Mouse (Mus musculus): ENCODE results near the gene Nfasc. TPM values are rescaled to one million over a fixed set of nuclear protein-coding genes. Genes with fewer than 3 reads are reported as not detected.

The Nfasc gene
- total RNA-seq, 2 experiments from 2014 or later, result 125 to 134 TPM

GRCm38 (mm10) chr1:132739077-132739521 lies 2.5 kb downstream of the Nfasc start:
- DNase-seq (ENCODE audit: extremely low spot score in 1 of 2, low spot score in 2 of 2), result peak; percentile 66 to 73
- intact Hi-C loops (cut with DNase I), result no loop called here

GRCm38 (mm10) chr1:132736171-132736570 lies 5.4 kb downstream of the Nfasc start:
- DNase-seq (ENCODE audit: extremely low spot score in 1 of 2, low spot score in 2 of 2), result no peak
- intact Hi-C loops (cut with DNase I), result no loop called here

DNA sequence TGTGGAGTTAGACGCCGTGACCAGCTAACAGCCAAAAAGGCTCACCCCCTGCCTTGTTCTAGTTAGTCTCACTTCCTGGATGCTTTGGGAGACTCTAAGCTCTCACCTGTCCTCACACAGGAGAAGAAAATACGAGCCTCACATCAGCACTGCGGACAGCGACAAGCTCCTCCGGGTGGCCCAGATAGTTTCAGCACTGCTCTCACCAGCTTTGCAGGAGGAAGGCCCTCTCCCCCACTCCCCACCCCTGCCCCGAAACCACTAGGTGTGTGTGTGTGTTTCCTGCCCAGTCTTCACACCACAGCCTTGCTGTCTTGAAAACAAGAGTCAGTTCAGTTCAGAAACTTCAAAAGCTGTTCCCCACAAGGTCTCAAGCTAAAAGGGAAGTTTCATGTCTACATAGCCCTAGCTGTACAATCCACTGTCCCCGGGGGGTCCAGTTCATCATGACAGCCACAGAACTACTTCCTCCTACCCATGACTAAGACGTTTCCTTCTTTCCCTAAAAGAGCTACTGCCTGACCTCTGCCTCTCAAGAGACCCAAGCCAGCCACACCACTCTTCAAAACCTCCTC lies 7.6 kb downstream of the Nfasc start:
- intact Hi-C loops (cut with DNase I), result no loop called here

DNA sequence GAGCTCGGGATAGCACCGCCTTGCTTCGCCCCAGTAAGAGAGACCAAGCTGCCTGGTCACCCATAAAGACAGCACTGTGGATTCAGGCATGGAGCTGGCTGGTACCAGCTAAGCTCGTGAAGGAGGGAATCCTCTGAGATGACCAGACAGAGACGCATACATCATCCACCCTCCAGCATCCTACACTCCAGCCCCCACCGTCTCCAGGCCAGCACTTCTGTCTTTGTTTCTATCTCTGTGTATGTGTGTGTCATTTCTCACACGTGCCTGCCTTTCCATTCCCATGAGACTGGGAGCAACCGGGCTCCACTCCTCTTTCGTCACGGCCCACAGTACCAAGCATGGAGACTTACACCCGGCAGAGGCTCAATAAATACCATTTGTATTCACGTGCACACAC lies 9.3 kb downstream of the Nfasc start:
- intact Hi-C loops (cut with DNase I), result no loop called here
- peak in 1 of 2 experiments; percentile 47 for DNase-seq (ENCODE audit: extremely low spot score in 1 of 2, low spot score in 2 of 2)

More for the DNA sequence above, 7.6 kb downstream of the Nfasc start:
- no peak for DNase-seq (ENCODE audit: extremely low spot score in 1 of 2, low spot score in 2 of 2)

DNA sequence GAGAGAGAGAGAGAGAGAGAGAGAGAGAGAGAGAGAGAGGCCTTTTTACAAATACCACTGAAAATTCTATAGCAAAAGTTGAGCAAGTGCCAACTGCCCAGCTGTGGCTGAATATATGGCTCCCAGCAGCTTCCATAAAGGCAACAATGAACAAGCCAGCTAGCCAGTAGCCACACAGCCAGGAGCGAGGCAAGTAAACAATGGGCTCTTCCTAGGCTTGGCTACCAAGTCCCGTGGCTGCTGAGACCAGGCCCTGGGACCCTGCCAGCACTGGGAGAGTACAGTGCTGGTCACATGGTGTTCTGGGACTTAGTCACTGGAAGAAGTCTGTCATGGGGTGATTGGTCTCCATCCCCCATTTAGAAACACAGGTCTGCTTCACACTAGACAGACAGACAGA lies 14.0 kb downstream of the Nfasc start:
- intact Hi-C loops (cut with DNase I), result no loop called here

GRCm38 (mm10) chr1:132722362-132722761 lies 19.2 kb downstream of the Nfasc start:
- intact Hi-C loops (cut with DNase I), result no loop called here
- DNase-seq (ENCODE audit: extremely low spot score in 1 of 2, low spot score in 2 of 2), result no peak

More for the DNA sequence above, 14.0 kb downstream of the Nfasc start:
- peak; percentile 38 to 54 for DNase-seq (ENCODE audit: extremely low spot score in 1 of 2, low spot score in 2 of 2)

DNA sequence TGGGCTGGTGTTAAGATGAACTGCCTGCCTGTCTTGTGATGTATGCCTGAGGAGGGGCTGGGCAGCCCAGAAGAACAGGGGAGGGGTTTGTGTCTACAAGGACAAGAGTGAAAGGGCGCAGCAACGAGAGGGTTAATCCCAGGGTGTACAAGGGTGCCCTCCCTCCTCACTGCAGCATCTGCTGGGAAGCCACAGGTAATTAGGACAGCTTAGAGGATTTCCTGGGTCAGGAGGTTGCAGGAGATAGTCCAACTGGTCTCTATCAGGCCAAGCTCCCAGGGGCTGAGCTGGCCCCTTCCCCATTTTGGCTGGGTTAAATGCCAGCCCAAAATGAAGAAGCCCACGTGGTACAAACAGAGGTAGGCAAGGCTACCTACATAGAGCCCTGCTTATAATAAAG lies 20.3 kb downstream of the Nfasc start:
- no peak for DNase-seq (ENCODE audit: extremely low spot score in 1 of 2, low spot score in 2 of 2)
- intact Hi-C loops (cut with DNase I), result no loop called here

DNA sequence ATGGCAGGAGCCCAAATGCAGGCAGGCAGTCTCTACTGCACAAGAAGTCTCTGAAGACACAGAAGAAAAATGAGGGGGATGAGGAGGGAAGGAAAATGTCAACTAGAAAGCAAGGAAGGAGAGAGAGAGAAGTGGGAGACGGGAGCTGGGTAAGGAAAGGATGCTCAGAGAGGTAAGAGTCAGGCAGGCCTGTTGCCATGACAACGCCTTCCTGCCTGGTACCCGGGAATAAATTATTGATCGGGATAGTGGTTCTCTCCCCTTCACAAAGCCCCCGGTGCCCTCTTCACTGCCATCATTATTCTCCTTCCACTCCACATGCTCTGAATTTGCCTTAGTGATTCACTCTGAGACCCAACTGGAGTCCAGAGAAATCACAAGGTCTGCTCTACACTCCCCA lies 23.4 kb downstream of the Nfasc start:
- no peak for DNase-seq (ENCODE audit: extremely low spot score in 1 of 2, low spot score in 2 of 2)
- intact Hi-C loops (cut with DNase I), result no loop called here

DNA sequence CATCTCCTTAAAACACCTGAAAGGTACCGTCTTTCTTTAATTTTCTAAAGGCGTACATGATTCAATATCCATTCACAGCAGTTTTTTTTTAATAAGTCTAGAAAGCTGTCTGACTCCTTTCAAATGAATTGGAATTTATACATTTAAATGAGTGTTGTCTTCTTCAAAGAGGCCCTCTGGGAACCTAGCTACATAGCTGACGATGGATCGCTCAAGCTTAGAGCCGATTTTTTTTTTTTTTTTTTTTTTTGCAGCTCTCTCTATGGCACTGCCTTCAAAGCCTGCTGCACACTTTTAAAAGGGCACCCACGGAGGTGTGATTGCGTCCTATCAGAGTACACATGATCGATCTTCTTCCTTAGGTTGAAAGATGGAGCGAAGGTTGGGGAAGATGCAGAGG lies 26.6 kb downstream of the Nfasc start:
- no peak for DNase-seq (ENCODE audit: extremely low spot score in 1 of 2, low spot score in 2 of 2)
- intact Hi-C loops (cut with DNase I), result no loop called here

DNA sequence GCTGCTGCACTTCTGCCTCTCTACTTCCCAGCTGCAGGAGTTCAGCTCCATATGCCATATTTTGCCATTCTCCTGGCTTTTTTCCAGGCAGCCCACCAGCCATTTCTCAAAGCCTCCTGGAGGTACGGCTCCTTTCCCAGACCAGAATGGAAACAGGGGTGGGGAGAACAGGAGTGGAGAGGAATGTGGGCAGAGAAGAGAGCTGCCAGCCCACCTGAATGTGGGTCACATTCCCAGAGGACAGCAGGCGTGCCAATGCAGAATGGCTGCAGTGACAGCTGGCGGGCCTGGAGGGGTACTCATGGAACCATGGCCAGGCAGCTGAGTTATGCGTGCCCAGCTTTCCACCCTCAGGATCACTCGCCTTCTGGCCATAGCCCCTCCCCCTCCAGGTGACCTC lies 32.2 kb downstream of the Nfasc start:
- intact Hi-C loops (cut with DNase I), result no loop called here
- peak in 1 of 2 experiments; percentile 41 for DNase-seq (ENCODE audit: extremely low spot score in 1 of 2, low spot score in 2 of 2)

DNA sequence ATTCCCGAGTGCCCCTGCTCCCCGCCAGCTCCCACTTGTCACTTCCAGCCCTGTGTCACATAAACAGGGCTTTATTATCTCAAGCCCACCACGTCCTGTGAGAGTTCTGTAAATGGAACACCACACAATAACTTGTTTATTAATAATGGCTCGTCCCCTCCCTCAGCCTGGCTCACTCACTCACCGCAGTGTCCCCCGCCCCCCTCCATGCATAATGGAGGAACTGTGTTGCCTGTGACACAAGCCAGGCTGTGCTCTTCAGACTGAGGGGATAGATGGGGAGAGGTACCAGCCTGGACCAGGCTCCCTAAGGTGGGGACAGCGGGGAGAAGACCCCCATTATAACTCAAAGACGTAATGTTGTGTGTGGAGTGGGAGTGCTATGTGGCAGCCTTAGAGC lies 34.3 kb downstream of the Nfasc start:
- intact Hi-C loops (cut with DNase I), result no loop called here
- no peak for DNase-seq (ENCODE audit: extremely low spot score in 1 of 2, low spot score in 2 of 2)

GRCm38 (mm10) chr1:132703467-132703866 lies 38.1 kb downstream of the Nfasc start:
- peak in 1 of 2 experiments; percentile 34 for DNase-seq (ENCODE audit: extremely low spot score in 1 of 2, low spot score in 2 of 2)
- intact Hi-C loops (cut with DNase I), result no loop called here

GRCm38 (mm10) chr1:132696926-132697325 lies 44.7 kb downstream of the Nfasc start:
- DNase-seq (ENCODE audit: extremely low spot score in 1 of 2, low spot score in 2 of 2), result no peak
- intact Hi-C loops (cut with DNase I), result no loop called here

- intact Hi-C loops (cut with DNase I), result no loop called here
- no peak for DNase-seq (ENCODE audit: extremely low spot score in 1 of 2, low spot score in 2 of 2)
Observed at GRCm38 (mm10) chr1:132696232-132696631, 45.4 kb downstream of the Nfasc start.

DNA sequence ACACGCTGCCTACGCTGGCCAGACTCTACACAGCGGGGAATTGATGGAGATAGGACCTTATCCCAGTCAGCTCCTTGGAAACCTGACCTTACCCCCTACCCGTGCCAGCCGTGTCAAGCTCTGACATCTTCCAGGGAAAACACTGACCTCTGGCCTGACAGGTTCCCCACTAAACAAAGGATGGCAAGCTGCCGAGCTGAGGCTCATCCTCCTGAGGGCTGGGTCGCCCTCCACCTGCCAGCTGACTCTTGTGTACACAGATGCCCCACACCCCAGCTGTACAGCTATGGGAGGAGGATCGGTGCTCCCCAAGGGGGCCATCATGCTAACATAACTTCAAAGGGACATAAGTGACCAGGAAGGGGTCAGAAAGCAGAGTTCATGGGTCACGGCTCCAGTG lies 47.6 kb downstream of the Nfasc start:
- intact Hi-C loops (cut with DNase I), result no loop called here
- DNase-seq (ENCODE audit: extremely low spot score in 1 of 2, low spot score in 2 of 2), result peak in 1 of 2 experiments; percentile 39

- no peak for DNase-seq (ENCODE audit: extremely low spot score in 1 of 2, low spot score in 2 of 2)
- intact Hi-C loops (cut with DNase I), result no loop called here
Observed at GRCm38 (mm10) chr1:132689181-132689580, 52.4 kb downstream of the Nfasc start.

DNA sequence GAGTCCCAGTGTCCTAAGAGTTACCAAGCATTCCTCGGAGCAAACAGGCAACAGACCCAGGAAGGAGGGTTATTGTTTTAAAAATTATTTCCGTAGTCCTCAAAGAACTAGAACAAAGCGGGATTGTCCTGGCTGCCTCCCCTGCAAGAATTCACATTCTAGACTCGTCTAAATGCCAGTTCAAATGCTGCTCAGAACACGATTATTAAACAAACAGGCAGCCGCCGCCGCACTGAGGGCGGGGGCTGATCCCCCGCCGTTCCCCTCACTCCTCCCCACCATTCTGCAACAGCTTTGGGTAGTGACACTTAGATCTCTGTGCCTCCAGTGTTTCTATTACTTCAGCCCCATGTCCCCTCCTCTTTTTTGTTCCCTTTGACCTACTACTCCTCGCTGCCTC lies 62.7 kb downstream of the Nfasc start:
- DNase-seq (ENCODE audit: extremely low spot score in 1 of 2, low spot score in 2 of 2), result no peak
- intact Hi-C loops (cut with DNase I), result no loop called here

GRCm38 (mm10) chr1:132678076-132678475 lies 63.5 kb downstream of the Nfasc start:
- DNase-seq (ENCODE audit: extremely low spot score in 1 of 2, low spot score in 2 of 2), result peak in 1 of 2 experiments; percentile 52
- intact Hi-C loops (cut with DNase I), result no loop called here

- no peak for DNase-seq (ENCODE audit: extremely low spot score in 1 of 2, low spot score in 2 of 2)
- intact Hi-C loops (cut with DNase I), result no loop called here
Observed at GRCm38 (mm10) chr1:132672704-132673103, 68.9 kb downstream of the Nfasc start.

DNA sequence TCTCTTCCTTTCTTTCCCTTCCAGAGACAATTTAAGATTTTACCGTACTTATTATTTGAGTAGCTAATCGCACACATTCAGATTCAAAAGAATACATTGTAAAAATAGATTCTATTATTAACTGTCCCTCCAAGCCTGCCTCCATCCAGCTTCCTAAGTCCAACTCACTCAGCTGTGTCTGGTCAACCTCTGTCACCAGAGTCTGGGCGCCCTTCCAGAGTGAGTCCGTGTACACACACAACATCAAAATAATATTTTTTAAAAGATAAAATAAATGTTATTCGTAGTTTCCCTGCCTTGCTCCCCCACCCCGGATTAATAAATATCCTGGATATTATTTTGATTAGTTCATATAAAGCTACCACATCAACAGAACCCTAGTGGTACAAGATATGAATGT lies 72.4 kb downstream of the Nfasc start:
- DNase-seq (ENCODE audit: extremely low spot score in 1 of 2, low spot score in 2 of 2), result no peak
- intact Hi-C loops (cut with DNase I), result no loop called here

DNA sequence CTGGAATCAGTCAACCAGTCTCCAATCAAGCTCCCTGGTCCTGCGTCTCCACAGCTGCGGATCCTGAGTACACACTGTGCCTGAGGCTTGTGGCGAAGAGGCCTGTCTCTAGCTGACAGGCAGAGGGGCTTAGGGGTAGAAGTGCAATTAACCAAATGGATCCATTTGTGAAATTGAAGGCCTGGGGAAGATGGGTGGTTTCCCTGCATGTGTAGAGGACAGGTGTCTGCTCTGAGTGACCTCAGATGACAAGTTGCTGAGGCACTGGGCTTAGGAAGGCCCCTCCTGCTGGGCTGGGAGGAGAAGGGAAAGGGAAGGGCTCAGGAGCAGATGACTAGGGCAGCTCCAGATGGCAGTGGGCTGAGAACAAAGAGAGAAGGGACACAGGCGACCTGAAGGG lies 81.2 kb downstream of the Nfasc start:
- intact Hi-C loops (cut with DNase I), result no loop called here
- DNase-seq (ENCODE audit: extremely low spot score in 1 of 2, low spot score in 2 of 2), result no peak
